Mouse (Mus musculus) CH12.LX (cell line): ENCODE data around the gene Srr. TPM values are rescaled to one million over a fixed set of nuclear protein-coding genes. Genes with fewer than 3 reads are reported as not detected.

Source experiments
- DNase-seq: peaks from one replicate; pipeline ENCODE4 v3.0.0-alpha.2; 2013; ENCODE audit errors: extremely low read depth
- H3K27ac ChIP-seq: 2 replicates; pipeline ENCODE4 v1.5.1; 2012; ENCODE audit warnings: low read depth, mild to moderate bottlenecking, control low read depth, moderate library complexity; ENCODE audit not compliant: insufficient read depth
- H3K27me3 ChIP-seq: replicated peaks from 2 replicates; pipeline ENCODE3; 2012; ENCODE audit warnings: inconsistent platforms
- H3K36me3 ChIP-seq, 2 experiments: replicated peaks in 1 of 2; 2 replicates each; pipeline versions ENCODE3 to v1.6.1; 2012; ENCODE audit warnings: inconsistent platforms in 1 of 2, low read length in 1 of 2, mild to moderate bottlenecking in 1 of 2, mixed read lengths in 1 of 2, moderate library complexity in 1 of 2; ENCODE audit not compliant: control insufficient read depth in 1 of 2, insufficient read depth in 1 of 2
- H3K4me1 ChIP-seq, 2 experiments: 2 replicates each; pipeline ENCODE4 v1.6.1; 2012; ENCODE audit warnings: inconsistent platforms in 1 of 2, moderate library complexity in 1 of 2; ENCODE audit not compliant: insufficient read depth in 2 of 2, control insufficient read depth in 1 of 2
- H3K4me2 ChIP-seq: 2 replicates; pipeline ENCODE4 v1.6.1; 2012; ENCODE audit warnings: low read depth, mild to moderate bottlenecking, control low read depth; ENCODE audit not compliant: poor library complexity, insufficient read depth, severe bottlenecking
- H3K4me3 ChIP-seq, 3 experiments: fragments of 150-350 bp in 1 of 3; sonication (generic) in 1 of 3; replicated peaks in 1 of 3; 2 replicates each; pipeline versions ENCODE3 to v1.5.1; 2011 to 2012; ENCODE audit warnings: low read depth in 2 of 3, low read length in 2 of 3, mild to moderate bottlenecking in 2 of 3, moderate library complexity in 2 of 3, control low read depth in 1 of 3, improper control_type of control experiment in 1 of 3, inconsistent platforms in 1 of 3, mixed read lengths in 1 of 3; ENCODE audit not compliant: poor library complexity in 1 of 3
- H3K79me2 ChIP-seq: replicated peaks from 2 replicates; pipeline ENCODE4 v1.6.1; 2012; ENCODE audit warnings: mild to moderate bottlenecking, moderate library complexity; ENCODE audit not compliant: control insufficient read depth, poor library complexity, insufficient read depth, severe bottlenecking; ENCODE audit errors: extremely low read depth
- H3K9ac ChIP-seq: 2 replicates; pipeline ENCODE4 v1.6.1; 2012; ENCODE audit warnings: low read depth, mild to moderate bottlenecking, control low read depth, moderate library complexity; ENCODE audit not compliant: insufficient read depth
- H3K9me3 ChIP-seq: replicated peaks from 2 replicates; pipeline ENCODE3; 2012; ENCODE audit warnings: low read length, inconsistent platforms, mixed read lengths
- BHLHE40 ChIP-seq: IDR thresholded peaks from 2 replicates; pipeline ENCODE4 v1.6.1; 2011; ENCODE audit warnings: mild to moderate bottlenecking, low read depth, low read length, improper control_type of control experiment
- CHD2 ChIP-seq: IDR thresholded peaks from 2 replicates; pipeline ENCODE4 v1.6.1; 2011; ENCODE audit warnings: low read length, improper control_type of control experiment
- CTCF ChIP-seq, 2 experiments: IDR thresholded peaks in 1 of 2; conservative IDR thresholded peaks in 1 of 2; 2 replicates each; pipeline ENCODE4 v1.5.1; 2011 to 2012; ENCODE audit warnings: low read depth in 2 of 2, low read length in 2 of 2, improper control_type of control experiment in 1 of 2, inconsistent platforms in 1 of 2, mild to moderate bottlenecking in 1 of 2, moderate library complexity in 1 of 2
- ELF1 ChIP-seq: IDR thresholded peaks from 2 replicates; pipeline ENCODE4 v1.6.1; 2014; ENCODE audit warnings: low read depth, mild to moderate bottlenecking, inconsistent platforms, low read length, improper control_type of control experiment
- EP300 ChIP-seq: IDR thresholded peaks from 2 replicates; pipeline ENCODE4 v1.6.1; 2011; ENCODE audit warnings: low read length, improper control_type of control experiment
- ETS1 ChIP-seq: conservative IDR thresholded peaks from 2 replicates; pipeline ENCODE4 v1.6.1; 2012; ENCODE audit warnings: low read depth, mild to moderate bottlenecking, inconsistent platforms, low read length, improper control_type of control experiment, moderate library complexity
- IRF4 ChIP-seq: IDR thresholded peaks from 2 replicates; pipeline ENCODE4 v1.6.1; 2014; ENCODE audit warnings: low read depth, mild to moderate bottlenecking, inconsistent platforms, low read length, improper control_type of control experiment
- JUN ChIP-seq: IDR thresholded peaks from 2 replicates; pipeline ENCODE4 v1.6.1; 2011; ENCODE audit warnings: low read depth, mild to moderate bottlenecking, low read length, improper control_type of control experiment, moderate library complexity; ENCODE audit not compliant: insufficient read depth
- KAT2A ChIP-seq: IDR thresholded peaks from 2 replicates; pipeline ENCODE4 v1.6.1; 2012; ENCODE audit warnings: low read length, improper control_type of control experiment, inconsistent platforms; ENCODE audit not compliant: insufficient replicate concordance
- MAZ ChIP-seq: IDR thresholded peaks from 2 replicates; pipeline ENCODE4 v1.6.1; 2012; ENCODE audit warnings: low read depth, mild to moderate bottlenecking, inconsistent platforms, low read length, improper control_type of control experiment, moderate library complexity
- MEF2A ChIP-seq: IDR thresholded peaks from 2 replicates; pipeline ENCODE4 v1.6.1; 2014; ENCODE audit warnings: low read depth, mild to moderate bottlenecking, inconsistent platforms, low read length, improper control_type of control experiment, borderline replicate concordance
- MXI1 ChIP-seq: IDR thresholded peaks from 2 replicates; pipeline ENCODE4 v1.6.1; 2011; ENCODE audit warnings: mild to moderate bottlenecking, low read depth, low read length, improper control_type of control experiment
- NRF1 ChIP-seq: IDR thresholded peaks from 2 replicates; pipeline ENCODE4 v1.6.1; 2014; ENCODE audit warnings: low read depth, mild to moderate bottlenecking, inconsistent platforms, low read length, improper control_type of control experiment, moderate library complexity
- POLR2AphosphoS2 ChIP-seq: IDR thresholded peaks from 2 replicates; pipeline ENCODE4 v1.6.1; 2011; ENCODE audit warnings: low read depth, low read length, improper control_type of control experiment
- RAD21 ChIP-seq: IDR thresholded peaks from 2 replicates; pipeline ENCODE4 v1.6.1; 2011; ENCODE audit warnings: low read depth, mild to moderate bottlenecking, low read length, improper control_type of control experiment, moderate library complexity
- SIN3A ChIP-seq: IDR thresholded peaks from 2 replicates; pipeline ENCODE4 v1.6.1; 2012; ENCODE audit warnings: low read length, improper control_type of control experiment, inconsistent platforms
- SMC3 ChIP-seq: IDR thresholded peaks from 2 replicates; pipeline ENCODE4 v1.6.1; 2011; ENCODE audit warnings: low read depth, low read length, improper control_type of control experiment
- UBTF ChIP-seq: IDR thresholded peaks from 2 replicates; pipeline ENCODE4 v1.6.1; 2012; ENCODE audit warnings: low read depth, mild to moderate bottlenecking, inconsistent platforms, low read length, improper control_type of control experiment, moderate library complexity
- USF1 ChIP-seq: IDR thresholded peaks from 2 replicates; pipeline ENCODE4 v1.6.1; 2014; ENCODE audit warnings: low read depth, mild to moderate bottlenecking, inconsistent platforms, low read length, improper control_type of control experiment
- ZC3H11A ChIP-seq: IDR thresholded peaks from 2 replicates; pipeline ENCODE4 v1.6.1; 2012; ENCODE audit warnings: low read depth, mild to moderate bottlenecking, inconsistent platforms, low read length, improper control_type of control experiment
- ZMIZ1 ChIP-seq: IDR thresholded peaks from 2 replicates; pipeline ENCODE4 v1.6.1; 2012; ENCODE audit warnings: low read depth, mild to moderate bottlenecking, inconsistent platforms, low read length, improper control_type of control experiment
- ZNF384 ChIP-seq: IDR thresholded peaks from 2 replicates; pipeline ENCODE4 v1.6.1; 2012; ENCODE audit warnings: low read depth, low read length, improper control_type of control experiment, inconsistent platforms
- dilution Hi-C: fragments of 300-500 bp; cut with MboI; formaldehyde crosslinking; loops from 2 replicates; pipeline ENCODE4 v1.14.3; 2020; ENCODE audit warnings: low sequenced_read_pairs; ENCODE audit not compliant: extremely low pct_unique_long_range_greater_than_20kb, extremely low pct_ligation_motif_present
- in situ Hi-C: fragments of 300-500 bp; cut with MboI; formaldehyde crosslinking; loops from 3 replicates; pipeline ENCODE4 v1.14.3; 2019; ENCODE audit warnings: low sequenced_read_pairs, low pct_ligation_motif_present, low pct_unique_long_range_greater_than_20kb, mixed read lengths
- polyA plus RNA-seq: library from polyadenylated mRNA; unstranded; fragments of >175 nt; gene quantifications from 2 replicates; pipeline ENCODE4 v1.2.1, GENCODE M21; 2012; ENCODE audit warnings: low read depth; ENCODE audit not compliant: insufficient read length
- total RNA-seq, 2 experiments: library from RNA; depleted of rRNA; stranded (reverse); fragments of 300-350 nt in 1 of 2; fragments of >200 nt in 1 of 2; gene quantifications; 2 replicates each; pipeline ENCODE4 v1.2.3; 2012 to 2014

Srr gene
- total and polyA plus RNA-seq, 3 experiments: 5.7 to 5.9 (median 5.7) TPM

- TF ChIP-seq ZNF384 (no peak), ETS1 (no peak; the same call in 1 of the 2 replicates), MEF2A (peak; percentile 24; the same call in 1 of the 2 replicates), KAT2A (peak; percentile 81), RAD21 (no peak), JUN (no peak), POLR2AphosphoS2 (peak; percentile 81), SMC3 (no peak), EP300 (no peak), ZC3H11A (no peak), MAZ (no peak), SIN3A (peak; percentile 89), IRF4 (0 out of 2 replicates have a peak, but pooled peaks have one; percentile 6), CHD2 (peak; percentile 98), MXI1 (peak; percentile 100), USF1 (peak; percentile 59), ZMIZ1 (peak; percentile 71), BHLHE40 (peak; percentile 42; the same call in 1 of the 2 replicates)
Measured at GRCm38 (mm10) chr11:74897678-74898516, 27.9 kb downstream of the Srr start, which contains the start of gene Tsr1 (continued).

- TF ChIP-seq UBTF: peak; percentile 26; the same call in 1 of the 2 replicates
- TF ChIP-seq CTCF (conservative IDR thresholded peaks at IDR 0.05 in 1 of 2, IDR thresholded peaks at IDR 0.05 in 1 of 2; ENCODE audit: low read depth in 2 of 2, low read length in 2 of 2): no peak
- TF ChIP-seq MAZ: peak; percentile 50; the same call in 1 of the 2 replicates
- no peak for TF ChIP-seq ZNF384
- TF ChIP-seq RAD21: no peak
- no peak; the same call in 1 of the 2 replicates for TF ChIP-seq CHD2
- TF ChIP-seq ELF1: no peak
- 0 out of 2 replicates have a peak, but pooled peaks have one; percentile 7 for TF ChIP-seq SIN3A
- TF ChIP-seq NRF1: no peak
- no peaks in the 10 kb centered on the region for H3K9me3 ChIP-seq
- H3K27me3 ChIP-seq: no peaks in the 10 kb centered on the region
- H3K36me3 ChIP-seq: peaks cover 22 to 31% of the 10 kb centered on the region in 2 experiments
- peak within 1 kb of the TSS; percentile 56 for H3K9ac ChIP-seq
- H3K4me3 ChIP-seq: peak within 1 kb of the TSS; percentile 59 to 97 (median 91)
- in situ Hi-C loops: no loop called here
- dilution Hi-C loops: no loop called here
- peaks cover 42% of the 10 kb centered on the region for H3K79me2 ChIP-seq
- H3K27ac ChIP-seq: peak within 1 kb of the TSS; percentile 41
- peak; percentile 51 for DNase-seq
- H3K4me1 ChIP-seq: peaks cover 5 to 38% of the 10 kb centered on the region in 2 experiments; a peak in 3 of 4 replicates
- H3K4me2 ChIP-seq: peak within 1 kb of the TSS; percentile 80
Measured at GRCm38 (mm10) chr11:74896901-74897677, 28.7 kb downstream of the Srr start, which contains the start of gene Sgsm2. Sgsm2 (minus strand) TSS chr11:74897060.
